Mouse (Mus musculus) testis, adult 2 months (tissue): Measurements from ENCODE around the gene Nipal1. TPM values are rescaled to one million over a fixed set of nuclear protein-coding genes. Genes with fewer than 3 reads are reported as not detected.
A peak's percentile ranks its signal among the peaks of the same experiment; 100 is the strongest.

Source experiments
- H3K27ac ChIP-seq: fragments of 200-500 bp; 2 replicates; pipeline ENCODE4 v1.5.1; 2012; ENCODE audit warnings: low read depth, low read length; ENCODE audit not compliant: control insufficient read depth, insufficient read depth
- H3K27me3 ChIP-seq: fragments of 200-500 bp; 2 replicates; pipeline ENCODE4 v1.6.1; 2012; ENCODE audit warnings: mild to moderate bottlenecking, low read length, moderate library complexity; ENCODE audit not compliant: control insufficient read depth, insufficient read depth
- H3K36me3 ChIP-seq: fragments of 200-500 bp; 2 replicates; pipeline ENCODE4 v1.6.1; 2012; ENCODE audit warnings: mild to moderate bottlenecking, low read length; ENCODE audit not compliant: control insufficient read depth, insufficient read depth
- H3K4me1 ChIP-seq: fragments of 200-500 bp; 2 replicates; pipeline ENCODE4 v1.6.1; 2012; ENCODE audit warnings: low read length; ENCODE audit not compliant: control insufficient read depth, insufficient read depth
- H3K4me3 ChIP-seq: fragments of 200-500 bp; 2 replicates; pipeline ENCODE4 v1.5.1; 2012; ENCODE audit warnings: low read depth, mild to moderate bottlenecking, low read length, moderate library complexity, mixed read lengths; ENCODE audit not compliant: control insufficient read depth
- CTCF ChIP-seq: fragments of 200-500 bp; IDR thresholded peaks from 2 replicates; pipeline ENCODE4 v1.5.1; 2012; ENCODE audit warnings: low read depth, mild to moderate bottlenecking, inconsistent platforms, low read length, moderate library complexity; ENCODE audit not compliant: control insufficient read depth, insufficient read depth, insufficient replicate concordance
- POLR2A ChIP-seq: fragments of 200-500 bp; IDR thresholded peaks from 2 replicates; pipeline ENCODE4 v1.6.1; 2012; ENCODE audit warnings: low read depth, mild to moderate bottlenecking, inconsistent platforms, low read length, moderate library complexity; ENCODE audit not compliant: control insufficient read depth
- polyA plus RNA-seq: library from polyadenylated mRNA; depleted of rRNA; stranded (reverse); fragments of >200 nt; gene quantifications from 2 replicates; pipeline ENCODE4 v1.2.3, GENCODE M21; 2012; rRNA removed

The Nipal1 gene
- polyA plus RNA-seq, 1 experiment: 0.31 TPM

DNA sequence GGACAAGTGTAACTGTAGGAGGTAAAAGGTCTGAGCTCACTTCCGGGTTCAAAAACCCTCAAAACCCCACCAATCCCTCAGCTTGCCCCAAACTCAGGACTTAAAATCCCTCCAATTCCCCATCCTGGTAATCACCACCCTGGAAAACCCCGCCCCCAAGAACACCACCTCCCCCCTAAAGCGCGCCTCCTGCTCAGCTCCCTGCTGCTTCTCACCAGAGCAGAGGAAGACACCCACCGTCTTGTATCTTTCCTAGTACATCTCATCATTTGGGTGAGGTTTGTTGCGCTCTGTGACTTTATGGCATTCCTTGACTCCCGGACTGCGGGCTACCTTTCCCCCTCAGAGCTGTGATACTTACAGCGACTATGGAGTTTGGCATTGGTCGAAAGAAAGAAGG lies 59.1 kb downstream of the Nipal1 start:
- no peaks in the 10 kb centered on the region for H3K36me3 ChIP-seq
- H3K4me3 ChIP-seq: peak overlapping the region; percentile 36
- peaks cover 8% of the 10 kb centered on the region; the same call in 1 of the 2 replicates for H3K4me1 ChIP-seq
- H3K27me3 ChIP-seq: no peaks in the 10 kb centered on the region
- TF ChIP-seq CTCF (no peak), POLR2A (no peak)
- no peak overlapping the region for H3K27ac ChIP-seq

DNA sequence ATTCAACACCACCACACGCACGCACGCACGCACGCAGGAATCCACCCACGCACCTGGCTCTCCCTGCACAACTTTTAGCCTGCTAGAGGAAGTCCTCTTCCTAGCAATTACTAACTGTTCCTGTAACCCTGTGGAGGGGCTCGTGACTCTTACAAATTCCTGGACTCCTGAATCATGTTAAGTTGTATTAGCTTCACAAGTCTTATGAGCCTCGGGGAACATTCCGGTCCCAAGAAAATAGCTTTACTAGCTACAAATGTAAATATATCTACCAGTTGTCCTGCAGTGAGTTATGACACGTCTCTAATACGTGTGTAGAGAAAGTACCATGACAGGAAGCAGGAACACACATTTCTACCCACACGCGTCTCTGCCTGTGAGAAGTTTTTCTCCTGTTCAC lies 61.9 kb downstream of the Nipal1 start:
- TF ChIP-seq POLR2A (no peak), CTCF (no peak)
- Histone ChIP-seq H3K27ac (no peak overlapping the region), H3K36me3 (no peaks in the 10 kb centered on the region), H3K27me3 (no peaks in the 10 kb centered on the region), H3K4me3 (no peak overlapping the region), H3K4me1 (peaks cover 8% of the 10 kb centered on the region; the same call in 1 of the 2 replicates)

DNA sequence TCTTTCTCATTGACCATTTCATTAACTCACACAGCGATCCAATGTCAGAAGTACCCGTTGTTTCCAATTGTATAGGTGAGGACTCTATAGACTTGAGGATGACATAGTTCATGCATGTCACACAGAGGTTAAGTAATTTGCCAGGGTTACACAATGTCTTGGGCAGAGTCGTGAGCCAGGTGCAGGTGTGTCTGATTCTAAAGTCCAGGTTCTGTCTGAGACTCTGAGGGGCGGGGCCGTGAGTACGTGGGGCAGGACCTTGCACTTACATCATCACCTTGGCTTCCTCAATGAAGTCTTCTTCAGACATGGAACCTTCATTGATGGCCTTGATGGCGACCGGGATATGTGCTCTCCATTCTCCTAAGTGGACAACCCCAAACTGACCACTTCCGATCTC lies 62.4 kb downstream of the Nipal1 start:
- peaks cover 8% of the 10 kb centered on the region; the same call in 1 of the 2 replicates for H3K4me1 ChIP-seq
- no peaks in the 10 kb centered on the region for H3K36me3 ChIP-seq
- no peak overlapping the region for H3K27ac ChIP-seq
- no peaks in the 10 kb centered on the region for H3K27me3 ChIP-seq
- no peak for TF ChIP-seq POLR2A
- TF ChIP-seq CTCF: no peak
- no peak overlapping the region for H3K4me3 ChIP-seq

DNA sequence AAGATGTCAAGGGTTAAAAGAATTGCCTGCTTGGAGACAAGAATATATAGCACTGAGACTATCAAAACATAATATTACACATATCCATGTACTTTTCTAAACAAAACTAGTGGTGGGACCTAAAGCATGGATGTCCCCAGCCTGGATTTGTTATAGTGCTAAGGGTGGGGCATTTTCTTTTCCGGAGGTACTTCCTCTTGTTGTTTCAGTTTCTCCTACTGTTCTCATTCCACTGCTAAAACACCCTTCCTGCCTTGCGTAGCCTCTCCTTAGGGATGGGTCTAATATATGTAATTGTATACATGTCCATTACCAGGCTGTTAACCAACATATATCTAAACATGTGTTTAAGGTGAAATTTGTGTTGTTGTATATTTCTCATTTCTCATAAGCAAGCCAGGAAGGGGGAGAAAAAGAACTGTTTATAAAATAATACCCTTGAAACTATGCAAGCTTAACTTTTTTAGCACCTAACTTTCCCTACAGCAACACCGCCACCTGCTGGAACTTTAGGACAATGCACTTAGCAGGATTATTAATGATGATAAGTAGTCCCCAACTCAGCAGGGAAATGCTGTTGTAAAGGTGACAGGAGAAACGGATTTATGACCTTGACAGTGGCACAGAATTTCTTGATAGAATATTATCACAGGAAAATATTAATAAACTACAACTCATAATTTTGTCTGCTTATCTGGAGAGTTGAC lies 63.1 kb downstream of the Nipal1 start:
- Histone ChIP-seq H3K36me3 (no peaks in the 10 kb centered on the region), H3K27me3 (no peaks in the 10 kb centered on the region), H3K27ac (no peak overlapping the region), H3K4me3 (no peak overlapping the region), H3K4me1 (peaks cover 8% of the 10 kb centered on the region; the same call in 1 of the 2 replicates)
- TF ChIP-seq POLR2A (no peak), CTCF (peak; percentile 39; the same call in 1 of the 2 replicates)

DNA sequence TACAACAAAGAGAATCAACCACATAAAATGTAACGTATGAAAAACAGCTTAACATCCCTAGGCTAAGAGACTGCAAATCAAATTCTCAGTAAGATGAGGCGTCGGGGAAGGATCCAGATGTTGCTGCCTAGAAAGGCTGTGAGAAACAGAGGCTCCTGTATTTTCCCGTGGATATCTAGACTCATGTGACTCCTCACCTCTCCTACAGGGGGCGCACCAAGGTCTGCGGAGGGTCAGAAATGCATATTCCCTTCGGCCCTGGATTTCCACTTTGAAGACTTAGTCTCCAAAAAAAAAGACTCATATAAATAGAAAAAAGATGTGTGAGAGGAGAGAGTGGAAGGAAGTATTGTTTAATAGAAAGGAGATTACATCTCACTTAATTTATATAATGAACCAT lies 73.0 kb downstream of the Nipal1 start:
- TF ChIP-seq CTCF (peak; percentile 58; the same call in 1 of the 2 replicates), POLR2A (no peak)
- no peak overlapping the region for H3K4me3 ChIP-seq

More for the DNA sequence above, 73.0 kb downstream of the Nipal1 start:
- H3K36me3 ChIP-seq: no peaks in the 10 kb centered on the region
- no peaks in the 10 kb centered on the region for H3K27me3 ChIP-seq
- H3K4me1 ChIP-seq: no peaks in the 10 kb centered on the region
- no peak overlapping the region for H3K27ac ChIP-seq

Other genes starting within 250 kb of the Nipal1 start
- 6.4 and 11.2 TPM in 2 replicates for gene Corin, start 143.3 kb upstream of the Nipal1 start, polyA plus RNA-seq
- gene Nfxl1, start 88.1 kb upstream of the Nipal1 start, polyA plus RNA-seq: 10.6 and 12.1 TPM in 2 replicates
- not detected in 2 replicates for gene Zar1, start 66.5 kb upstream of the Nipal1 start, polyA plus RNA-seq
- not detected in 2 replicates for gene Gm5868, start 60.2 kb upstream of the Nipal1 start, polyA plus RNA-seq
- gene Cnga1, start 3.5 kb upstream of the Nipal1 start, polyA plus RNA-seq: 0.23 and 0.35 TPM in 2 replicates
- gene Txk, start 105.0 kb downstream of the Nipal1 start, polyA plus RNA-seq: 1.2 and 1.7 TPM in 2 replicates
- 0.77 and 0.88 TPM in 2 replicates for gene Tec, start 220.7 kb downstream of the Nipal1 start, polyA plus RNA-seq